Mouse (Mus musculus) midbrain, embryonic 13.5 days (tissue): ENCODE data around the gene Msh3. TPM values are rescaled to one million over a fixed set of nuclear protein-coding genes. Genes with fewer than 3 reads are reported as not detected.
"Not testable (repeated sequence)": the region's sequence is repeated elsewhere in the genome, so short reads cannot be mapped to it uniquely, and the experiment has no call there.

ENCODE experiments used
- ATAC-seq: fragments of 200-750 bp; cut with Nextera tagmentation; 2 replicates; pipeline ENCODE4 v1.8.0; 2017; ENCODE audit warnings: mild to moderate bottlenecking, moderate TSS enrichment, moderate library complexity
- H3K27ac ChIP-seq: fragments of 300-500 bp; sonication (generic); 2 replicates; pipeline ENCODE4 v1.5.1; 2015; ENCODE audit warnings: inconsistent platforms, mild to moderate bottlenecking, moderate library complexity
- H3K27me3 ChIP-seq: fragments of 300-500 bp; sonication (generic); 2 replicates; pipeline ENCODE4 v1.6.1; 2015; ENCODE audit warnings: mild to moderate bottlenecking, inconsistent platforms
- H3K36me3 ChIP-seq: fragments of 300-500 bp; sonication (generic); 2 replicates; pipeline ENCODE4 v1.6.1; 2015; ENCODE audit warnings: mild to moderate bottlenecking, inconsistent platforms
- H3K4me1 ChIP-seq: fragments of 300-500 bp; sonication (generic); replicated peaks from 2 replicates; pipeline ENCODE4 v1.6.1; 2015; ENCODE audit warnings: inconsistent platforms
- H3K4me2 ChIP-seq: fragments of 300-500 bp; sonication (generic); replicated peaks from 2 replicates; pipeline ENCODE4 v1.6.1; 2015; ENCODE audit warnings: moderate library complexity, mild to moderate bottlenecking, inconsistent platforms
- H3K4me3 ChIP-seq: fragments of 300-500 bp; sonication (generic); replicated peaks from 2 replicates; pipeline ENCODE4 v1.5.1; 2015; ENCODE audit warnings: mild to moderate bottlenecking, inconsistent platforms
- H3K9ac ChIP-seq: fragments of 300-500 bp; sonication (generic); replicated peaks from 2 replicates; pipeline ENCODE4 v1.6.1; 2015; ENCODE audit warnings: mild to moderate bottlenecking, inconsistent platforms
- H3K9me3 ChIP-seq: fragments of 300-500 bp; sonication (generic); 2 replicates; pipeline ENCODE4 v1.6.1; 2016; ENCODE audit warnings: mild to moderate bottlenecking, inconsistent platforms
- WGBS: fragments of 180-500 bp; shearing (Covaris S2); methylation state at CpG from one replicate; pipeline ENCODE4 v1.1.7; 2015; 5-methylcytosine and 5-hydroxymethylcytosine counted together
- polyA plus RNA-seq: library from polyadenylated mRNA; unstranded; fragments of >200 nt; fragmentation: Nextera tagmentation; extraction: Ambion mirVana; gene quantifications from 2 replicates; pipeline ENCODE4 v1.2.1, GENCODE M21; 2015

Msh3 gene
- polyA plus RNA-seq, 1 experiment from 2014 or later: 26.7 TPM

- no peaks in the 10 kb centered on the region for H3K4me1 ChIP-seq
- H3K27ac ChIP-seq: no peak overlapping the region
- H3K27me3 ChIP-seq: no peaks in the 10 kb centered on the region
- peaks cover 5% of the 10 kb centered on the region; the same call in 1 of the 2 replicates for H3K36me3 ChIP-seq
- no peaks in the 10 kb centered on the region for H3K9me3 ChIP-seq
- 82% methylated on average over 4 of the region's 4 CpGs for WGBS
- H3K9ac ChIP-seq: no peak overlapping the region
- no peak overlapping the region for H3K4me2 ChIP-seq
- no peak for ATAC-seq
- no peak overlapping the region for H3K4me3 ChIP-seq
Observed at GRCm38 (mm10) chr13:92241426-92241825, 113.4 kb downstream of the Msh3 start.

GRCm38 (mm10) chr13:92237887-92238286 lies 116.9 kb downstream of the Msh3 start:
- no peak for ATAC-seq

GRCm38 (mm10) chr13:92237016-92237415 lies 117.8 kb downstream of the Msh3 start:
- ATAC-seq: no peak
- Histone ChIP-seq H3K36me3 (peaks cover 6% of the 10 kb centered on the region), H3K4me2 (no peak overlapping the region), H3K9me3 (no peaks in the 10 kb centered on the region), H3K27me3 (no peaks in the 10 kb centered on the region), H3K27ac (no peak overlapping the region), H3K4me1 (no peaks in the 10 kb centered on the region), H3K9ac (no peak overlapping the region), H3K4me3 (no peak overlapping the region)
- WGBS: 99% methylated on average over 4 of the region's 4 CpGs

More at GRCm38 (mm10) chr13:92237887-92238286, 116.9 kb downstream of the Msh3 start:
- H3K4me2 ChIP-seq: no peak overlapping the region
- H3K9ac ChIP-seq: no peak overlapping the region
- H3K27me3 ChIP-seq: no peaks in the 10 kb centered on the region
- 94% methylated on average over 3 of the region's 3 CpGs for WGBS
- no peak overlapping the region for H3K4me3 ChIP-seq
- peaks cover 6% of the 10 kb centered on the region for H3K36me3 ChIP-seq
- no peak overlapping the region for H3K27ac ChIP-seq
- H3K4me1 ChIP-seq: no peaks in the 10 kb centered on the region
- H3K9me3 ChIP-seq: no peaks in the 10 kb centered on the region

GRCm38 (mm10) chr13:92232076-92232938 lies 122.5 kb downstream of the Msh3 start:
- Histone ChIP-seq H3K36me3 (peaks cover 4% of the 10 kb centered on the region; the same call in 1 of the 2 replicates), H3K4me2 (no peak overlapping the region), H3K9ac (no peak overlapping the region), H3K27ac (no peak overlapping the region), H3K4me1 (no peaks in the 10 kb centered on the region), H3K27me3 (no peaks in the 10 kb centered on the region), H3K9me3 (no peaks in the 10 kb centered on the region), H3K4me3 (no peak overlapping the region)
- ATAC-seq: no peak
- WGBS: 91% methylated on average over 9 of the region's 9 CpGs

- no peaks in the 10 kb centered on the region for H3K9me3 ChIP-seq
- H3K36me3 ChIP-seq: 0 out of 2 replicates have a peak, but pooled peaks cover under 1% of the 10 kb centered on the region
- H3K9ac ChIP-seq: no peak overlapping the region
- no peaks in the 10 kb centered on the region for H3K27me3 ChIP-seq
- H3K27ac ChIP-seq: no peak overlapping the region
- 81% methylated on average over 1 of the region's 1 CpGs for WGBS
- no peaks in the 10 kb centered on the region for H3K4me1 ChIP-seq
- no peak overlapping the region for H3K4me2 ChIP-seq
- H3K4me3 ChIP-seq: no peak overlapping the region
- no peak for ATAC-seq
Observed at GRCm38 (mm10) chr13:92228037-92228436, 126.8 kb downstream of the Msh3 start.

GRCm38 (mm10) chr13:92223567-92223966 lies 131.2 kb downstream of the Msh3 start:
- H3K27ac ChIP-seq: no peak overlapping the region
- 99% methylated on average over 3 of the region's 3 CpGs for WGBS
- H3K4me3 ChIP-seq: no peak overlapping the region
- no peak overlapping the region for H3K4me2 ChIP-seq
- ATAC-seq: no peak
- H3K27me3 ChIP-seq: no peaks in the 10 kb centered on the region
- peaks cover 26% of the 10 kb centered on the region; the same call in 1 of the 2 replicates for H3K36me3 ChIP-seq
- H3K4me1 ChIP-seq: no peaks in the 10 kb centered on the region
- no peaks in the 10 kb centered on the region for H3K9me3 ChIP-seq
- no peak overlapping the region for H3K9ac ChIP-seq

GRCm38 (mm10) chr13:92222763-92223162 lies 132.0 kb downstream of the Msh3 start:
- Histone ChIP-seq H3K4me1 (no peaks in the 10 kb centered on the region), H3K4me3 (no peak overlapping the region), H3K9ac (no peak overlapping the region), H3K4me2 (no peak overlapping the region), H3K27me3 (no peaks in the 10 kb centered on the region), H3K36me3 (peaks cover 26% of the 10 kb centered on the region; the same call in 1 of the 2 replicates), H3K27ac (no peak overlapping the region), H3K9me3 (no peaks in the 10 kb centered on the region)
- 97% methylated on average over 5 of the region's 5 CpGs for WGBS
- ATAC-seq: no peak

GRCm38 (mm10) chr13:92219774-92220173 lies 135.0 kb downstream of the Msh3 start:
- Histone ChIP-seq H3K4me2 (no peak overlapping the region), H3K4me1 (no peaks in the 10 kb centered on the region), H3K9ac (no peak overlapping the region), H3K4me3 (no peak overlapping the region), H3K9me3 (no peaks in the 10 kb centered on the region), H3K36me3 (peaks cover 26% of the 10 kb centered on the region; the same call in 1 of the 2 replicates), H3K27ac (no peak overlapping the region), H3K27me3 (no peaks in the 10 kb centered on the region)
- WGBS: 92% methylated on average over 3 of the region's 3 CpGs
- ATAC-seq: no peak

GRCm38 (mm10) chr13:92217216-92217615 lies 137.6 kb downstream of the Msh3 start:
- H3K4me3 ChIP-seq: no peak overlapping the region
- WGBS: 94% methylated on average over 9 of the region's 9 CpGs
- no peak for ATAC-seq
- H3K4me1 ChIP-seq: no peaks in the 10 kb centered on the region
- no peak overlapping the region for H3K27ac ChIP-seq
- H3K9ac ChIP-seq: no peak overlapping the region
- H3K36me3 ChIP-seq: peaks cover 30% of the 10 kb centered on the region; the same call in 1 of the 2 replicates
- no peak overlapping the region for H3K4me2 ChIP-seq
- H3K27me3 ChIP-seq: no peaks in the 10 kb centered on the region
- no peaks in the 10 kb centered on the region for H3K9me3 ChIP-seq

- Histone ChIP-seq H3K4me2 (no peak overlapping the region), H3K9me3 (no peaks in the 10 kb centered on the region), H3K27me3 (no peaks in the 10 kb centered on the region), H3K4me1 (no peaks in the 10 kb centered on the region), H3K4me3 (no peak overlapping the region), H3K27ac (no peak overlapping the region), H3K9ac (no peak overlapping the region), H3K36me3 (no peaks in the 10 kb centered on the region)
- WGBS: 91% methylated on average over 2 of the region's 2 CpGs
- no peak for ATAC-seq
Observed at GRCm38 (mm10) chr13:92196860-92197259, 157.9 kb downstream of the Msh3 start.

- not testable (repeated sequence) for H3K27me3 ChIP-seq, H3K9ac ChIP-seq, H3K4me1 ChIP-seq, H3K9me3 ChIP-seq, ATAC-seq, H3K27ac ChIP-seq, H3K36me3 ChIP-seq, H3K4me2 ChIP-seq, H3K4me3 ChIP-seq
- WGBS: 88% methylated on average over 5 of the region's 5 CpGs
Observed at GRCm38 (mm10) chr13:92193806-92194205, 161.0 kb downstream of the Msh3 start.

GRCm38 (mm10) chr13:92172686-92173085 lies 182.1 kb downstream of the Msh3 start:
- H3K4me3 ChIP-seq, H3K4me2 ChIP-seq, ATAC-seq, H3K9ac ChIP-seq, H3K27ac ChIP-seq, H3K9me3 ChIP-seq, H3K4me1 ChIP-seq, H3K27me3 ChIP-seq, H3K36me3 ChIP-seq: not testable (repeated sequence)
- 81% methylated on average over 8 of the region's 8 CpGs for WGBS
